Mouse (Mus musculus): ENCODE results near the gene Atp2c1.

The Atp2c1 gene

DNA sequence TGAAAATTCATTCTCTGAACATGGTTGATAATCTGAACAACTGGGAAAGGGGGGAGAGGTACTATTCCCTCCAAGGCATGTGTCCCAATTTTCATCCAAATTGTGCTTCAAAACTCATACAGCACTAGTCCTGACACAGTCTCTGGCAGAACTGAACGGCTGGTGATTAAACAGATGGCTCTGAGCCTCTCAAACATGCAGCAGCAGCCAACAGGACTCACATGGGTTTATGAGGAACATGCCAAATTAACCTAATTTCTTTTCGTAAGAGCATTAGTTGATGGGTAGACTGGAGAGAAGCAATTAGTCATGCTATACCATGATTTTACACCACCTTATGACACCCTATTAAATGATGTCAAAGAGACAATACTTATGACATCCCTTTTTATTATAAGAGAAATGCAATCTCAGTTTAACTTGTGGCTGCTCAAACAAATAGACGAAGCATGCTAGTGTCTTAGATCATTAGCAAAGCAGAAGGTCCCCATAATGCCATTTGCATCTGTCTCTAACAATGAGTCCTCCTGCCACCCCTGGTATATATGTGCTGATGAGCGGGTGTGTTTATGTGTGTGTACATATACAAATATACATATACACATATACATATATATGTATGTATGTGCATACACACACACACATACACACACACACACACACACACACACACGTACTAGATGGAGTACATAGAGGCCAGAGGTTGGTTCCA lies 163.4 kb downstream of the Atp2c1 start:
- no peak for DNase-seq

DNA sequence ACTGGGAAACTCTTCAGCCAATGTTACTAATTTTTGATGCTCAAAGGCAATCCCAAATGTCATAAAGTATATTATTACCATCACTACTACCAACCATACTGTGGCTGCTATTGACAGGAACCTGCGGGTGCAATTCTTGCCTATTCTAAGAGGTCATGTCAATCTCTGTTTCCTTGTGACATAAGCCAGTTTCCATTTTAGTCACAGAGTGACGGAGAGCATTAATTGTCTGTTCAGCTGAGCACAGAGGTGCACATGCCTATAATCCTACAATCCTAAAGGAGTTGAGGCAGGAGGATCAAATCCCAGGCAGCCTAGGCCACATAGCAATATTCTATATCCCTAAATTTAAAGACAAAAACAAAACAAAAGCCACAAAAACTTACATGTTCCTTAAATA lies 164.9 kb downstream of the Atp2c1 start:
- no peak for DNase-seq
